Mouse (Mus musculus) embryonic facial prominence, embryonic 11.5 days (tissue): ENCODE data around the gene Ppm1h. TPM values are rescaled to one million over a fixed set of nuclear protein-coding genes. Genes with fewer than 3 reads are reported as not detected.

Source experiments
- ATAC-seq: fragments of 200-750 bp; cut with Nextera tagmentation; replicated peaks from 2 replicates; pipeline ENCODE4 v1.8.0; 2017; ENCODE audit warnings: low read depth; ENCODE audit not compliant: insufficient number of reproducible peaks, low FRiP score, low TSS enrichment
- DNase-seq: peaks from one replicate; pipeline ENCODE4 v3.0.0-alpha.2; 2015; ENCODE audit warnings: low spot score
- H3K27ac ChIP-seq: fragments of 300-500 bp; sonication (generic); replicated peaks from 2 replicates; pipeline ENCODE4 v1.5.1; 2014; ENCODE audit warnings: mild to moderate bottlenecking, low read depth, low read length, control low read depth
- H3K27me3 ChIP-seq: fragments of 300-500 bp; sonication (generic); 2 replicates; pipeline ENCODE4 v1.6.1; 2014; ENCODE audit warnings: mild to moderate bottlenecking, low read length, moderate library complexity, mixed read lengths; ENCODE audit not compliant: control insufficient read depth, insufficient read depth
- H3K36me3 ChIP-seq: fragments of 300-500 bp; sonication (generic); replicated peaks from 2 replicates; pipeline ENCODE4 v1.6.1; 2014; ENCODE audit warnings: low read depth, mild to moderate bottlenecking, low read length, moderate library complexity, mixed read lengths; ENCODE audit not compliant: control insufficient read depth, insufficient read depth
- H3K4me1 ChIP-seq: fragments of 300-500 bp; sonication (generic); 2 replicates; pipeline ENCODE4 v1.6.1; 2014; ENCODE audit warnings: low read length, mixed read lengths; ENCODE audit not compliant: control insufficient read depth, insufficient read depth
- H3K4me2 ChIP-seq: fragments of 300-500 bp; sonication (generic); 2 replicates; pipeline ENCODE4 v1.6.1; 2014; ENCODE audit warnings: low read depth, mild to moderate bottlenecking, control low read depth, low read length, moderate library complexity
- H3K4me3 ChIP-seq: fragments of 300-500 bp; sonication (generic); 2 replicates; pipeline ENCODE4 v1.5.1; 2014; ENCODE audit warnings: low read depth, low read length, control low read depth
- H3K9ac ChIP-seq: fragments of 300-500 bp; sonication (generic); replicated peaks from 2 replicates; pipeline ENCODE4 v1.6.1; 2014; ENCODE audit warnings: mild to moderate bottlenecking, control low read depth, low read length
- H3K9me3 ChIP-seq: fragments of 300-500 bp; sonication (generic); replicated peaks from 2 replicates; pipeline ENCODE4 v1.6.1; 2016; ENCODE audit warnings: mild to moderate bottlenecking, low read length, inconsistent platforms, mixed read lengths; ENCODE audit not compliant: control insufficient read depth
- WGBS: fragments of 180-500 bp; shearing (Covaris S2); extraction: QIAGEN DNeasy Blood & Tissue Kit; methylation state at CpG from one replicate; pipeline ENCODE4 v1.1.7; 2014; 5-methylcytosine and 5-hydroxymethylcytosine counted together
- polyA plus RNA-seq: library from polyadenylated mRNA; unstranded; fragments of >200 nt; fragmentation: Nextera tagmentation; extraction: Ambion mirVana; gene quantifications from 2 replicates; pipeline ENCODE4 v1.2.1, GENCODE M21; 2014

Ppm1h gene
- polyA plus RNA-seq, 1 experiment from 2014 or later = 4.5 TPM

- Histone ChIP-seq H3K36me3 (no peaks in the 10 kb centered on the region), H3K9me3 (no peaks in the 10 kb centered on the region), H3K9ac (no peak overlapping the region), H3K27me3 (no peaks in the 10 kb centered on the region), H3K4me1 (0 out of 2 replicates have a peak, but pooled peaks cover 2% of the 10 kb centered on the region), H3K4me2 (no peak overlapping the region), H3K27ac (no peak overlapping the region), H3K4me3 (no peak overlapping the region)
- ATAC-seq = no peak
- DNase-seq = no peak
- 81% methylated on average over 4 of the region's 4 CpGs for WGBS
Observed at GRCm38 (mm10) chr10:122748361-122748951, 69.9 kb downstream of the Ppm1h start.

DNA sequence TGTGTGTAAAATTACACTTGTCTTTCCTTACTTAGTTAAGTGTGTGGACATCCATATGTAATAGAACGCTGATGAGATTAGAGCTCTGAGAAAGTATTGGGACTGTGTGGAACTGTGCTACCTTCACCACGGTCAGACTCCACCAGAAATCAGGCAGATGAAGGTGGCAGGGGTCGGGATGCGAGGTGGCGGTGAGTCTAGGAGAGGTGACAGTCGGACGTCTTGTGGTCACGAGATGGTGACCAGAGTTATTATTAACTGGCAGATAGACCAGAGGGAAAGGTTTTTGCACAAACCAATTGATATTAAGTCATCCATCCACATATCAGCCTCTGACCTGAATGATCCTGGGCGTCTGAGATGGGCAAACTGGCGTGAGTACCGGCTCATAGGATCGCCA lies 70.5 kb downstream of the Ppm1h start:
- Histone ChIP-seq H3K36me3 (no peaks in the 10 kb centered on the region), H3K4me3 (no peak overlapping the region), H3K4me1 (0 out of 2 replicates have a peak, but pooled peaks cover 6% of the 10 kb centered on the region), H3K9ac (no peak overlapping the region), H3K4me2 (no peak overlapping the region), H3K9me3 (no peaks in the 10 kb centered on the region), H3K27ac (no peak overlapping the region), H3K27me3 (no peaks in the 10 kb centered on the region)
- ATAC-seq = no peak
- WGBS = 92% methylated on average over 12 of the region's 12 CpGs
- DNase-seq = no peak

DNA sequence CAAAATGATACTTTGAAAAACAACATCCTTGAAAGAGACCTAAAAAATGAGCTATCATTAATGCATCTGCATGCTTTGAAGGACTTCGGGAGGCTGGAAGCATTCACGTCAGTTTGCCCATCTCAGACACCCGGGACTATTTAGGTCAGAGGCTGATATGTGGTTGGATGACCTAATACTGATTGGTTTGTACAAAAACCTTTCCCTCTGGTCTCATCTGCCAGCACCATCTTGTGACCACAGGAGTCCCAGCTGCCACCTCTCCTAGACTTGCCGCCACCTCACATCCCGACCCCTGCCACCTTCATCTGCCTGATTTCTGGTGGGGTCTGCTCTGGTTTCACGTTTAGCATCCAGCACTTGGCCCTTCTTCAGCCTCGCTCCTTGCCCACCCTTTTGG lies 71.3 kb downstream of the Ppm1h start:
- 88% methylated on average over 7 of the region's 7 CpGs for WGBS

GRCm38 (mm10) chr10:122752950-122753923 lies 74.7 kb downstream of the Ppm1h start:
- DNase-seq (no peak), ATAC-seq (no peak)
- Histone ChIP-seq H3K9ac (no peak overlapping the region), H3K27ac (no peak overlapping the region), H3K27me3 (no peaks in the 10 kb centered on the region), H3K36me3 (no peaks in the 10 kb centered on the region), H3K9me3 (no peaks in the 10 kb centered on the region), H3K4me2 (no peak overlapping the region), H3K4me3 (no peak overlapping the region), H3K4me1 (0 out of 2 replicates have a peak, but pooled peaks cover 6% of the 10 kb centered on the region)
- 29% methylated on average over 17 of the region's 17 CpGs for WGBS

More for the DNA sequence above, 71.3 kb downstream of the Ppm1h start:
- H3K36me3 ChIP-seq = no peaks in the 10 kb centered on the region
- DNase-seq (no peak), ATAC-seq (no peak)
- no peaks in the 10 kb centered on the region for H3K27me3 ChIP-seq
- no peak overlapping the region for H3K4me3 ChIP-seq
- no peak overlapping the region for H3K9ac ChIP-seq
- no peak overlapping the region for H3K27ac ChIP-seq
- H3K4me2 ChIP-seq = no peak overlapping the region
- 0 out of 2 replicates have a peak, but pooled peaks cover 6% of the 10 kb centered on the region for H3K4me1 ChIP-seq
- H3K9me3 ChIP-seq = no peaks in the 10 kb centered on the region

- ATAC-seq = no peak
- Histone ChIP-seq H3K9ac (no peak overlapping the region), H3K4me2 (no peak overlapping the region), H3K36me3 (no peaks in the 10 kb centered on the region), H3K4me1 (0 out of 2 replicates have a peak, but pooled peaks cover 6% of the 10 kb centered on the region), H3K9me3 (no peaks in the 10 kb centered on the region), H3K27ac (no peak overlapping the region), H3K4me3 (no peak overlapping the region), H3K27me3 (no peaks in the 10 kb centered on the region)
- DNase-seq = no peak
- 17% methylated on average over 2 of the region's 2 CpGs for WGBS
Observed at GRCm38 (mm10) chr10:122753924-122754307, 75.4 kb downstream of the Ppm1h start.

GRCm38 (mm10) chr10:122754967-122755366 lies 76.4 kb downstream of the Ppm1h start:
- no peaks in the 10 kb centered on the region for H3K27me3 ChIP-seq
- 89% methylated on average over 1 of the region's 1 CpGs for WGBS

DNA sequence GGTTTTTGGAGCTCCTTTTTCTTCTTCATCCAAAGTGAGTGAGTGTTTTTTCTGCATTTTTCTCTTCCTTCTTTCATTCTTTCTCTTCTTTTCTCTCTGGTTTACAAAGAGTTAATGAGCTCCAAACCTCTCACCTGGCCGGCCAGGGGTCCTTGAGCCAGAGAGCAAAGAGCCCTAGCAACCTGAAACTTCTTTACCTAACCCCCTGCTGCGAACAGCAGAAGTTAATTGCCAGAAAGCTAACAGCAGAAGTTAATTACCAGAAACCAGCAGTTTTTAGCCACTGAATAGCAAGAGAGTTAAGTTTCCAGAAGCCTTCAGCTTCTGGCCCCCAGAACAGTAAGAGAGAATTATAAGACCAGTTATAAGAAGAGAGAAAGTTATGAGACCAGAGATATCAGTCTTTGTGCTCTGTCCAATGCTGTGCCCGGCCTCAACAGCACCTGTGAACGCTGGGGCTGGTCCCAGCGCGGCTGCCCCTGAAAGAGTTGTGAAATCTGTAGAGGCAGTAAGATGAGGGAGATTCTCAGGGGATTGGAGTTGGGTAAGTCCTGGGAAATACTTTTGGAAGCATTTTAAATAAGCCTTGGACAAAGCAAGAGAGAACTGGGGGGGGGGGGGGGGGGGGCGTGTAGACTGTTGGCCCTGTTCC lies 78.4 kb downstream of the Ppm1h start:
- H3K36me3 ChIP-seq = no peaks in the 10 kb centered on the region
- H3K4me1 ChIP-seq = 0 out of 2 replicates have a peak, but pooled peaks cover 6% of the 10 kb centered on the region
- no peak overlapping the region for H3K9ac ChIP-seq
- no peak for DNase-seq
- ATAC-seq = no peak
- WGBS = 11% methylated on average over 7 of the region's 7 CpGs
- H3K27ac ChIP-seq = no peak overlapping the region
- no peaks in the 10 kb centered on the region for H3K9me3 ChIP-seq
- H3K27me3 ChIP-seq = no peaks in the 10 kb centered on the region
- H3K4me2 ChIP-seq = no peak overlapping the region
- no peak overlapping the region for H3K4me3 ChIP-seq

More at GRCm38 (mm10) chr10:122754967-122755366, 76.4 kb downstream of the Ppm1h start:
- H3K4me1 ChIP-seq = 0 out of 2 replicates have a peak, but pooled peaks cover 6% of the 10 kb centered on the region
- DNase-seq (no peak), ATAC-seq (no peak)
- H3K9ac ChIP-seq = no peak overlapping the region
- H3K36me3 ChIP-seq = no peaks in the 10 kb centered on the region
- H3K9me3 ChIP-seq = no peaks in the 10 kb centered on the region
- H3K4me3 ChIP-seq = no peak overlapping the region
- H3K4me2 ChIP-seq = no peak overlapping the region
- no peak overlapping the region for H3K27ac ChIP-seq
